Mouse (Mus musculus) adrenal gland, adult 18-20 months (tissue): ENCODE results near the gene BC025920. TPM values are rescaled to one million over a fixed set of nuclear protein-coding genes. Genes with fewer than 3 reads are reported as not detected.

ENCODE experiments used
- DNase-seq, 2 experiments: peaks; one replicate each; pipeline ENCODE4 v3.0.0; 2021 to 2022; ENCODE audit warnings: low spot score in 2 of 2
- long read RNA-seq, 2 experiments: library from polyadenylated mRNA; stranded (forward); transcript quantifications; one replicate each; pipeline ENCODE4 v2.0.0; 2021
- total RNA-seq, 2 experiments: library from RNA; stranded (reverse); gene quantifications; 1 replicate in 1 of 2; 2 replicates in 1 of 2; pipeline ENCODE4 v1.2.3; 2021

The BC025920 gene
- 1 to 10 TPM; 1.2 to 1.7 TPM for total RNA-seq
- long read RNA-seq, experiment 1, partial matches to known transcripts: 0 of 1 reads
- long read RNA-seq, experiment 1, other reads (novel, unspliced or antisense): 0 of 1 reads
- long read RNA-seq, experiment 2: 0 reads

- peak; percentile 80 to 82 for DNase-seq
Observed at GRCm38 (mm10) chr10:81605974-81606751, at the start of gene BC025920. Gene BC025920, plus strand, starts transcription at chr10:81606270.

DNA sequence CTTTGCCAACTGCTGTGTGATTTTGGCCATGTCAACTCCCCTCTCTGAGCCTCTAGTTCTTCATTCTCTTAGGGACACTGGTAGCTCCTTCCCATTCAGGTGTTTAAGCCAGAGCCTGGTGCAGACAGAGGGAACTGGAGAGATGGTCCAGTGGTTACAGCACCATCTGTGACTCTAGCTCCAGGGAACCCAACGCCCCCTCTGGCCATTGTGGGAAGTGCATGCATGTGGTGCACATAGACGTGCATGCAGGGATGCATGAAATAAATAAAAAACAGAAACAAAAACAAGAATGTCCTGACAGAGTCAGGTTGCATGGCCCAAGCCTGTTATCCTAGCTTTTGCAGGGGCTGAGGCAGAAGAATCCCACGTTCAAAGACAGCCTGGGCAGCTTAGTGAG is 49.8 kb upstream of the BC025920 start:
- DNase-seq: no peak

DNA sequence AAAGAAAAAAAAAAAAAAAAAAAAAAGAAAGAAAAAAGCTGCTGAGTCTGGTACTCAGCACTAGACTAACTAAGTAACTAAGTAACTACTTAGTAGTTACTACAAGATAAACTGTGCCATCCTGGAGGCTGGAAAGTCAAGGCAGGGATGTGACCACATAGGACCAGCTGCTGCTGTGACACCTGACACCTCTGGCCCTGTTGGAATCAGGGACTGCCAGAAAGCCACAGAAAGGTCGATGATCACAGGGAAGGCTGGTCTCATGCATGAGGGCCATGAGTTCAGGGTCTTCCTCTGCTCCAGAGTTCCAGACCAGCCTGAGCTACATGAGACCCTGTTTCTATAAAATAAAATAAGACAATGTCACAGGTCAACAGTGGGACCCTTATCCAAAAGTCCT is 48.6 kb upstream of the BC025920 start:
- no peak for DNase-seq

DNA sequence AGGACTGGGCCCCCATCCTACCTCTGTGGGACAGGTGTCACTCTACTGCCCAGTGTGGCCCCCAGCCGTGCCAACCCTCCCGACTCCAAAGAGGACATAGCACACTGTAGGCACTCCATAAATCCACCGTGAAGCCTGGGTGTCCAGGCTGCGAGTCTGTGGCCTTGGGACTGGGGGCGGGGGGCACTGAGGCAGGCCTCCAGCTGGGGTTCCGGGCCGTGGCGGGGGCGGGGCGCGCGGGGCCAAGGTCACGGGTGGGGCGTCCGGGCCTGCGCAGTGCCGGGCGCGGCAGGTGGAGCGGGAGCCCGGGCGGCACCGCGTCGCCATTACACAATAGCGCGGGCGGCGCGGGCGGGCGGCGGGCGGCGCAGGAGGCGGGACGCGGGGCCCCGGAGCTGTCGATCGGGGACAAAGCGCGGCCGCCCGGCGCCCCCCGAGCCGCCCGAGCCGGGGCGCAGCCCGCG is 46.9 kb upstream of the BC025920 start, which contains the start of gene Aes:
TSS of gene Aes (plus strand) at position 326 of the 464 bp plus-strand sequence.
- peak; percentile 94 to 95 for DNase-seq

GRCm38 (mm10) chr10:81559627-81560539 is 46.2 kb upstream of the BC025920 start:
- peak; percentile 69 to 75 for DNase-seq

GRCm38 (mm10) chr10:81560719-81561459 is 45.2 kb upstream of the BC025920 start:
- DNase-seq: peak; percentile 56 to 62

- DNase-seq: no peak
Observed at GRCm38 (mm10) chr10:81562411-81562810, 43.7 kb upstream of the BC025920 start.

DNA sequence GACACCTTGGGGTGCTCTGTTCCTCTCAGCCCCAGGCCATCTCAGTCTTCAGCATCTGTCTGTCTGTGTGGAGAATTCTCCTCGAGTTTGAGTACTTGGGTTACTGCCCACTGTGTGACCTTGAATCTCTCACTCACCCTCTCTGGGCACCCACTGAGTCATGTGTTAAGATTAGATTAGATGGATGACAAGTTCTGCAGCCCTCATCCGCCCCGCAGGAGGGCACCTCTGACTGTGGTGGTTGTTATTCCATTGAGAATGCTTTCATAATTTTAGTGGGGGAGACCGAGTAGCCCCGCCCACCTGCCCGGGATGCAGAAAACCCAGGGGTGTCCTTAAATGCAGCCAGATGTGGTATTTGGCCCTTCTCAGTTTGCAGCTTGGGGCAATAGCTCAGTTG is 42.6 kb upstream of the BC025920 start:
- peak; percentile 51 to 66 for DNase-seq

DNA sequence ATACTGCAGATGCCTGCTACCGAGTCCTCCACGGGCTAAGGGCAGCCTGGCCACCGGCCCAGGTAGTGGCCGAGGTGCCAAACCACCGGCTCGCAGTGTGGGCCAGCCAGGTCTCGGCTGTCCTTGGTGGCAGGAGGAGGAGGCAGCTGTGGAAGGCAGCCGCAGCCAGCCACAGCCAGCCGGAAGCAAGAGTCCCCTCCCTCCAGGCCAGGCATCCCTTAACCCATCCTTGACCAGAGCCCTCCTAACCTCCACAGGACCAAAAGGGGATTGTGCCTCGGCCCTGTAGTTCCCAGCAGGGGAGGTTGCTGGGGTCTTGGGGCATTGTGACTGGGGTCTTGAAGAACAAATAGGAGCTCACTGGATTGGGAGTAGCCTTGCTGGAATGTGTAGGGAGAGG is 41.9 kb upstream of the BC025920 start:
- peak; percentile 52 to 56 for DNase-seq

DNA sequence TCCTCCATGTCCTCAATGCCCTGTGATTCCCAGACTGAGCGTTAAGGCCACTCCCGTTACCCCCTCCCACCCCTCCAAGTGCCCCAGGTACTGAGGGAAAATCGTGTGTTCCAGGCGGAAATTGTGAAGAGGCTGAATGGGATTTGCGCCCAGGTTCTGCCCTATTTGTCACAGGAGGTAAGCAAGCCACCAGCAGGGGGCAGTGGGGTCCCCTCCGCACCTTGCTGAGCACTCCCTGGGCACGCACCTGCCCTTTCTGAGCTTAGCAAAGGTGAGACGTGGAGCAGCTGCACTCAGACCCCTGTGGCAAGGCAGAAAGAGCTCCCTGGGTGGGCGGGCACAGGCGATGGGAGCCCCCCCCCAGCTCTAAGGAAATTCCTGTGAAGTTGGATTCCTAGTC is 41.3 kb upstream of the BC025920 start:
- DNase-seq: peak in 1 of 2 experiments; percentile 60

DNA sequence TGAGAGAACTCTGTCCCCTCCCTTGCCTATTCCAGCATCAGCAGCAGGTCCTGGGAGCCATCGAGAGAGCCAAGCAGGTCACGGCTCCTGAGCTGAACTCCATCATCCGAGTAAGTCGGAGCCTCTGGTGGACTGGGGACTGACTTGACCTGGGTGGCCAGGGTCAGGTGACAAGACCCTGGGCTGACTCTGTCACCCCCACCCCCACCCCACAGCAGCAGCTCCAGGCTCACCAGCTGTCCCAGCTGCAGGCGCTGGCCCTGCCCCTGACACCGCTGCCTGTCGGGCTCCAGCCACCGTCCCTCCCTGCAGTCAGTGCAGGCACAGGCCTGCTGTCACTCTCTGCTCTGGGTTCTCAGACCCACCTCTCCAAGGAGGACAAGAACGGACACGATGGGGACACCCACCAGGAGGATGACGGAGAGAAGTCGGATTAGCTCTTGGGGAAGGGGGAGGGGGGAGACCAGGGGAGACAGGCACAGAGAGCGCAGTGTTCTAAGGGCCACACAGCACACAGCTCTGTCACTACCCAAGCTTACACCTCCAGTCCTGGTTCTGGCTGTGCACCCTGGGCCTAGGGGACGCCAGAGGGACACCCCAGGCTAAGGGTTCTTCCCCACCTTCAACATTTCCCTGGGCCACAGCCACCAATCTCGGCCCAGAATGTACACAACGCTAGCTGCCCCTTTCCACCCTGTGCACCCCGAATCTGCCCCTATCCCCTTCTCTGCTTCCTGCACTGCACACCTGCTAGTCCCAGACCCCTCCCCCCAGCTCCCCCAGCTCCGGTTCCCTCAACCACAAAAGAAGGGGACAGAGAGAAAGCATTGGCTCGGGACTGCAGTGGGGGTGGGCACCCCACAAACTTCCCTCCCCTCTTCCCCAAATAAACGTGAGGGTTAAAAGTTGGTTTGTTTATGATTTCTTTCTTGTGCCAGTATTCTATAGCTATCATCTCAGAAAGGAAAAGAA is 40.5 kb upstream of the BC025920 start:
- no peak for DNase-seq

GRCm38 (mm10) chr10:81568381-81569191 is 37.5 kb upstream of the BC025920 start:
- DNase-seq: peak; percentile 56 to 64

- no peak for DNase-seq
Observed at GRCm38 (mm10) chr10:81569507-81570237, 36.4 kb upstream of the BC025920 start.

- no peak for DNase-seq
Observed at GRCm38 (mm10) chr10:81570238-81570800, 35.8 kb upstream of the BC025920 start.

DNA sequence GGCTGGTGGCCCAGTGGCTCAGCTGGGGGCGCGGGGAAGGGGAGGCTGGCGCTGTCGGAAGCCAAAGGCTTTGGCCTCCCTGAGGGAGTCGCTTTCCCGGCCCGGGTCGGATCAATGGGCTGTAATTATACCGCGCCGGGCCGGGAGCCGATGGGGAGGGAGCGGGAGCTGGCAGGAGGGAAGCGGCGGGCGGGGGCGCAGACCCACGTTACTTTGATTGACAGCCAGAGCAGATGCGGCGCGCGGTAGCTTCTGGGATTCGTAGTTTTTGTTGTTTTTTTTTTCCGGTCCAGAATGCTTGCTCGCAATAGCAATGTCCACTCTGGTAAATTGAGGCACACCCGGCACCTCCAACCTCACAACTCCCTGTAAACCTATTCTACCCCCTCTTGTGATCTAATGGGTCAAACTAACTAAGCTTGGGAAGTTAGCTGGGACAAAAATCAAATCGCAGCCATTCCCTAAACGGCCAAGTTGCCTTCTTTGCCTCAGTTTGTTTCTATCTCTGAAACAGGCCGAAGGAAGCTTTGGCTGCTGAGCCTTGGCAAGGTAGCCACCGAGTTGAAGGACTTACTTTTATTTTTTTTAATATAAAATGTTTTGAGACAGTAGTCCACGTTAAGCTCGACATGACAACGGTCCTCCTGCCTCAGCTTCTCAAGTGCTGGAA is 35.1 kb upstream of the BC025920 start:
- peak; percentile 89 to 91 for DNase-seq

DNA sequence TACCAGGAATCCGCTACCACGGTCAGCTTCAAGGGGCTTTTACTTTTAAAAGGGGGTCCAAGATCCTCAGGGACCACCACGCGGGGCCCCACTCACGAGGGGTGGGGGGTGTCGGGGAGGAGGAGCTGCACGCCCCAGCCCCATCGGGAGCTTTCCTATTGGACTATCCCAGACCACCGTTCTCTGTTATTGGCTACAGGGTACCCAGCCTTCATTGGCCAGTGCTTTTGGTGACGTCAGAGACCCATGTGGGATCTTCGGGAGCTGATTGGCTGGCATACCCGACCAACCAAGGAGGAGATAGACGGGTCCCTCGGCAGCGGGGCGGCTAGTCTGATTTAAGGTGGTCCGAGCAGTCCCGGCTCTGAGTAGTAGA is 34.6 kb upstream of the BC025920 start:
- DNase-seq: peak; percentile 92 to 94

DNA sequence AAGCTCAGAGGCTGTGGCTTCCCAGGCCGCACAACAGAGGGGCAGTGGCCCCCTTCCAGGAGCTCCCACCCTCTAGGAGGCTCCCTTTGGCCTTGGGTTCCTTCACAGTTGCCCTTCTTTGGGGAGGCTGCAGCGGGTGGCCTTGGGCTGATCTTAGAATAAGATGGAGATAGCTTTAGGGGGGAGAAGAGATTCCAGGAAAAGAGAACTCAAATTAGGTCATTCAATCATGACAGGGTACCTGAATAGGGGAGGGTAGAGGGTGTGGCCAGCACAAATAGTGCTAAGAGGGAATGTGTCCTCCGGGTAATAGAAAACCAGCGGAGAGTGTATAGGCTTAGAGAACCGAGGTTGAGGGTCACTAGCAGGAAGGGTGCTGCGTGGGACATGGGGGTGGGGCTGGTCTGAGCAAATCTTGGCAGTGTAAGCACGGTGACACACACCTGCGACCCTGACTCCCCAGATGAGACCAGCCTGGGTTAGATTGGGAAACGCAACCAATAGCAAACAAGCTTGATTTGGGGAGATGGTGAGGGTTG is 33.9 kb upstream of the BC025920 start:
- DNase-seq: no peak
